Mouse (Mus musculus): ENCODE data around the gene Gm7697. TPM values are rescaled to one million over a fixed set of nuclear protein-coding genes. Genes with fewer than 3 reads are reported as not detected.

Gm7697 gene
- polyA plus RNA-seq, 1 experiment from 2014 or later = 0.10 TPM

Other genes starting within 250 kb of the Gm7697 start
- gene Gm9495, start 69.4 kb downstream of the Gm7697 start, polyA plus RNA-seq (2016; fragmentation: Nextera tagmentation; extraction: Ambion mirVana) = not detected in 2 replicates
- gene Zfp868, start 102.6 kb upstream of the Gm7697 start, polyA plus RNA-seq (2016; fragmentation: Nextera tagmentation; extraction: Ambion mirVana) = 37.9 and 40.2 TPM in 2 replicates
- 3.5 and 3.8 TPM in 2 replicates for gene Zfp964, start 131.5 kb upstream of the Gm7697 start, polyA plus RNA-seq (2016; fragmentation: Nextera tagmentation; extraction: Ambion mirVana)
- 28.5 and 31.6 TPM in 2 replicates for gene Zfp869, start 187.7 kb upstream of the Gm7697 start, polyA plus RNA-seq (2016; fragmentation: Nextera tagmentation; extraction: Ambion mirVana)
- gene Zfp963, start 227.0 kb upstream of the Gm7697 start, polyA plus RNA-seq (2016; fragmentation: Nextera tagmentation; extraction: Ambion mirVana) = 6.6 and 7.3 TPM in 2 replicates

Measured in hindbrain, embryonic 12.5 days (tissue).